12 mouse cellular contexts compared by ENCODE assay signal in genomic region chr11:101061049-101061448, GRCm38 (mm10). TPM values are rescaled to one million over a fixed set of nuclear protein-coding genes. Genes with fewer than 3 reads are reported as not detected.
A peak's percentile ranks its signal among the peaks of the same experiment; 100 is the strongest.
DNase-seq lines count a peak whose midpoint lies in the region; ATAC-seq lines count a peak whose summit lies in the region.
"Had no signal": no experiment of that assay in that cellular context is flagged by ENCODE, and none has a peak within 500 bp of the region (broad histone marks: within the 10 kb centered on the region; RNA-seq: fewer than 3 reads in every experiment).

No protein-coding gene starts in this region.

- H3K9me3 ChIP-seq in embryonic facial prominence, embryonic 13.5 days: no peaks in the 10 kb centered on the region
- H3K9me3 ChIP-seq in embryonic facial prominence, embryonic 10.5 days: no peaks in the 10 kb centered on the region
- H3K9me3 ChIP-seq in kidney, embryonic 14.5 days (ENCODE audit: control insufficient read depth, low read length): no peaks in the 10 kb centered on the region
- no peaks in the 10 kb centered on the region for H3K9me3 ChIP-seq in midbrain, embryonic 13.5 days
- no peaks in the 10 kb centered on the region for H3K9me3 ChIP-seq in midbrain, embryonic 14.5 days (ENCODE audit: control insufficient read depth, low read length)
- H3K9me3 ChIP-seq in neural tube, embryonic 15.5 days (replicated peaks): no peaks in the 10 kb centered on the region
- H3K9me3 ChIP-seq: forebrain, embryonic 12.5 days; hindbrain, embryonic 13.5 days had no signal

- H3K4me1 ChIP-seq in embryonic facial prominence, embryonic 13.5 days: peaks cover 49% of the 10 kb centered on the region
- H3K4me1 ChIP-seq in embryonic facial prominence, embryonic 10.5 days: peaks cover 43% of the 10 kb centered on the region
- H3K4me1 ChIP-seq in kidney, embryonic 14.5 days (ENCODE audit: control insufficient read depth, insufficient read depth, low read length): peaks cover 25% of the 10 kb centered on the region
- no peaks in the 10 kb centered on the region for H3K4me1 ChIP-seq in midbrain, embryonic 13.5 days (replicated peaks)
- H3K4me1 ChIP-seq in midbrain, embryonic 14.5 days (ENCODE audit: control insufficient read depth, insufficient read depth, low read length): no peaks in the 10 kb centered on the region
- 0 out of 2 replicates have a peak, but pooled peaks cover 14% of the 10 kb centered on the region for H3K4me1 ChIP-seq in neural tube, embryonic 15.5 days
- H3K4me1 ChIP-seq: forebrain, embryonic 12.5 days had no signal

- H3K9ac ChIP-seq in embryonic facial prominence, embryonic 13.5 days: no peak overlapping the region
- H3K9ac ChIP-seq in kidney, embryonic 14.5 days (ENCODE audit: low read depth, low read length): no peak overlapping the region
- no peak overlapping the region for H3K9ac ChIP-seq in midbrain, embryonic 13.5 days (replicated peaks)
- H3K9ac ChIP-seq in midbrain, embryonic 14.5 days (replicated peaks; ENCODE audit: low read length): no peak overlapping the region
- no peak overlapping the region for H3K9ac ChIP-seq in neural tube, embryonic 15.5 days (replicated peaks)
- H3K9ac ChIP-seq: forebrain, embryonic 12.5 days; hindbrain, embryonic 13.5 days had no signal

- peak overlapping the region; percentile 96 for H3K27ac ChIP-seq in embryonic facial prominence, embryonic 13.5 days
- H3K27ac ChIP-seq in embryonic facial prominence, embryonic 10.5 days (replicated peaks): no peak overlapping the region; the same call in 1 of the 2 replicates
- peak overlapping the region; percentile 24; the same call in 1 of the 2 replicates for H3K27ac ChIP-seq in kidney, embryonic 14.5 days (ENCODE audit: low read depth, low read length)
- 0 out of 2 replicates have a peak overlapping the region, but pooled peaks have one; percentile 30 for H3K27ac ChIP-seq in midbrain, embryonic 13.5 days
- no peak overlapping the region for H3K27ac ChIP-seq in midbrain, embryonic 14.5 days (replicated peaks; ENCODE audit: low read depth, low read length)
- H3K27ac ChIP-seq in neural tube, embryonic 15.5 days (replicated peaks): 0 out of 2 replicates have a peak overlapping the region, but pooled peaks have one; percentile 30
- H3K27ac ChIP-seq: forebrain, embryonic 12.5 days had no signal

- H3K36me3 ChIP-seq in embryonic facial prominence, embryonic 13.5 days: peaks cover 26% of the 10 kb centered on the region
- H3K36me3 ChIP-seq in embryonic facial prominence, embryonic 10.5 days (replicated peaks): peaks cover 65% of the 10 kb centered on the region
- H3K36me3 ChIP-seq in kidney, embryonic 14.5 days (ENCODE audit: control insufficient read depth, insufficient read depth, low read length): peaks cover 8% of the 10 kb centered on the region; the same call in 1 of the 2 replicates
- peaks cover 84% of the 10 kb centered on the region for H3K36me3 ChIP-seq in midbrain, embryonic 13.5 days
- H3K36me3 ChIP-seq in midbrain, embryonic 14.5 days (ENCODE audit: control insufficient read depth, insufficient read depth, low read length): peaks cover 70% of the 10 kb centered on the region
- H3K36me3 ChIP-seq in neural tube, embryonic 15.5 days: peaks cover 68% of the 10 kb centered on the region

- no peak overlapping the region for H3K4me3 ChIP-seq in embryonic facial prominence, embryonic 13.5 days
- H3K4me3 ChIP-seq in embryonic facial prominence, embryonic 10.5 days: no peak overlapping the region
- H3K4me3 ChIP-seq in kidney, embryonic 14.5 days (ENCODE audit: low read length): no peak overlapping the region
- no peak overlapping the region for H3K4me3 ChIP-seq in midbrain, embryonic 13.5 days (replicated peaks)
- no peak overlapping the region for H3K4me3 ChIP-seq in midbrain, embryonic 14.5 days (replicated peaks; ENCODE audit: low read depth, low read length)
- no peak overlapping the region for H3K4me3 ChIP-seq in neural tube, embryonic 15.5 days (replicated peaks)
- H3K4me3 ChIP-seq: forebrain, embryonic 12.5 days; hindbrain, embryonic 13.5 days had no signal

- no peak for ATAC-seq in embryonic facial prominence, embryonic 13.5 days (ENCODE audit: insufficient number of reproducible peaks, insufficient read depth, low FRiP score, low TSS enrichment, low read depth)
- ATAC-seq in kidney, embryonic 14.5 days (ENCODE audit: low FRiP score, low TSS enrichment): no peak
- no peak for ATAC-seq in midbrain, embryonic 13.5 days
- no peak for ATAC-seq in midbrain, embryonic 14.5 days (ENCODE audit: low FRiP score, low TSS enrichment)
- no peak for ATAC-seq in neural tube, embryonic 15.5 days (ENCODE audit: low FRiP score)

- no peak for DNase-seq in embryonic facial prominence, embryonic 10.5 days (ENCODE audit: low spot score)
- no peak for DNase-seq in kidney, postnatal 14 days
- DNase-seq in midbrain, embryonic 14.5 days: no peak
- DNase-seq in natural killer cell, adult 2 months (ENCODE audit: low spot score in 2 of 2): no peak
- DNase-seq: B cell, adult 2 months; cerebellum, adult 8-10 months had no signal

- WGBS in embryonic facial prominence, embryonic 13.5 days: 82% methylated on average over 5 of the region's 5 CpGs
- WGBS in embryonic facial prominence, embryonic 10.5 days: 84% methylated on average over 5 of the region's 5 CpGs
- WGBS in kidney, embryonic 14.5 days: 90% methylated on average over 5 of the region's 5 CpGs
- WGBS in midbrain, embryonic 13.5 days: 93% methylated on average over 5 of the region's 5 CpGs
- WGBS in midbrain, embryonic 14.5 days: 92% methylated on average over 5 of the region's 5 CpGs
- 87% methylated on average over 5 of the region's 5 CpGs for WGBS in neural tube, embryonic 15.5 days

- no peaks in the 10 kb centered on the region for H3K27me3 ChIP-seq in embryonic facial prominence, embryonic 13.5 days
- H3K27me3 ChIP-seq in embryonic facial prominence, embryonic 10.5 days (replicated peaks; ENCODE audit: low read depth, poor library complexity, severe bottlenecking): no peaks in the 10 kb centered on the region
- no peaks in the 10 kb centered on the region for H3K27me3 ChIP-seq in kidney, embryonic 14.5 days (ENCODE audit: control insufficient read depth, insufficient read depth, low read length)
- no peaks in the 10 kb centered on the region for H3K27me3 ChIP-seq in midbrain, embryonic 13.5 days
- H3K27me3 ChIP-seq in midbrain, embryonic 14.5 days (ENCODE audit: control insufficient read depth, insufficient read depth, low read length): no peaks in the 10 kb centered on the region
- no peaks in the 10 kb centered on the region for H3K27me3 ChIP-seq in neural tube, embryonic 15.5 days (replicated peaks)
- H3K27me3 ChIP-seq: hindbrain, embryonic 13.5 days had no signal

- no peak overlapping the region for H3K4me2 ChIP-seq in embryonic facial prominence, embryonic 13.5 days
- no peak overlapping the region for H3K4me2 ChIP-seq in kidney, embryonic 14.5 days (replicated peaks; ENCODE audit: low read depth, low read length)
- no peak overlapping the region for H3K4me2 ChIP-seq in midbrain, embryonic 13.5 days (replicated peaks)
- no peak overlapping the region for H3K4me2 ChIP-seq in midbrain, embryonic 14.5 days (ENCODE audit: low read length)
- no peak overlapping the region for H3K4me2 ChIP-seq in neural tube, embryonic 15.5 days
- H3K4me2 ChIP-seq: forebrain, embryonic 12.5 days; hindbrain, embryonic 13.5 days had no signal

RNA-seq across cellular contexts. Expression of gene Naglu, which starts 8.8 kb away (rescaled TPM):
- polyA plus RNA-seq in embryonic facial prominence, embryonic 13.5 days (2015; fragmentation: Nextera tagmentation; extraction: Ambion mirVana): 8.7 and 9.0 TPM in 2 replicates
- 7.4 and 8.9 TPM in 2 replicates for polyA plus RNA-seq in embryonic facial prominence, embryonic 10.5 days (2016; fragmentation: Nextera tagmentation; extraction: Ambion mirVana)
- polyA plus RNA-seq in kidney, embryonic 14.5 days (2014; fragmentation: Nextera tagmentation; extraction: Ambion mirVana): 7.0 and 11.5 TPM in 2 replicates
- 9.7 and 9.9 TPM in 2 replicates for polyA plus RNA-seq in midbrain, embryonic 13.5 days (2015; fragmentation: Nextera tagmentation; extraction: Ambion mirVana)
- polyA plus RNA-seq in midbrain, embryonic 14.5 days (2014; fragmentation: Nextera tagmentation; extraction: Ambion mirVana): 9.5 and 9.8 TPM in 2 replicates
- polyA plus RNA-seq in neural tube, embryonic 15.5 days (2015; fragmentation: Nextera tagmentation; extraction: Ambion mirVana): 11.7 and 12.4 TPM in 2 replicates

RNA-seq across cellular contexts. Expression of gene Hsd17b1, which starts 17.2 kb away (rescaled TPM):
- 0.15 TPM in 1 of 2 replicates, not detected in the other for polyA plus RNA-seq in embryonic facial prominence, embryonic 13.5 days (2015; fragmentation: Nextera tagmentation; extraction: Ambion mirVana)
- polyA plus RNA-seq in embryonic facial prominence, embryonic 10.5 days (2016; fragmentation: Nextera tagmentation; extraction: Ambion mirVana): 0.21 TPM in 1 of 2 replicates, not detected in the other
- polyA plus RNA-seq in kidney, embryonic 14.5 days (2014; fragmentation: Nextera tagmentation; extraction: Ambion mirVana): 0.16 TPM in 1 of 2 replicates, not detected in the other
- 0.24 TPM in 1 of 2 replicates, not detected in the other for polyA plus RNA-seq in midbrain, embryonic 13.5 days (2015; fragmentation: Nextera tagmentation; extraction: Ambion mirVana)
- polyA plus RNA-seq in midbrain, embryonic 14.5 days (2014; fragmentation: Nextera tagmentation; extraction: Ambion mirVana): 0.16 and 0.43 TPM in 2 replicates
- polyA plus RNA-seq in neural tube, embryonic 15.5 days (2015; fragmentation: Nextera tagmentation; extraction: Ambion mirVana): 0.22 and 0.29 TPM in 2 replicates

RNA-seq across cellular contexts. Expression of gene Coasy, which starts 21.3 kb away (rescaled TPM):
- 40.8 and 43.8 TPM in 2 replicates for polyA plus RNA-seq in embryonic facial prominence, embryonic 13.5 days (2015; fragmentation: Nextera tagmentation; extraction: Ambion mirVana)
- 48.7 and 51.1 TPM in 2 replicates for polyA plus RNA-seq in embryonic facial prominence, embryonic 10.5 days (2016; fragmentation: Nextera tagmentation; extraction: Ambion mirVana)
- 42.0 and 44.9 TPM in 2 replicates for polyA plus RNA-seq in kidney, embryonic 14.5 days (2014; fragmentation: Nextera tagmentation; extraction: Ambion mirVana)
- polyA plus RNA-seq in midbrain, embryonic 13.5 days (2015; fragmentation: Nextera tagmentation; extraction: Ambion mirVana): 47.1 and 52.8 TPM in 2 replicates
- polyA plus RNA-seq in midbrain, embryonic 14.5 days (2014; fragmentation: Nextera tagmentation; extraction: Ambion mirVana): 43.6 and 44.4 TPM in 2 replicates
- 37.5 and 39.6 TPM in 2 replicates for polyA plus RNA-seq in neural tube, embryonic 15.5 days (2015; fragmentation: Nextera tagmentation; extraction: Ambion mirVana)

RNA-seq across cellular contexts. Expression of gene Mlx, which starts 26.0 kb away (rescaled TPM):
- polyA plus RNA-seq in embryonic facial prominence, embryonic 13.5 days (2015; fragmentation: Nextera tagmentation; extraction: Ambion mirVana): 46.8 and 50.9 TPM in 2 replicates
- 40.6 and 41.0 TPM in 2 replicates for polyA plus RNA-seq in embryonic facial prominence, embryonic 10.5 days (2016; fragmentation: Nextera tagmentation; extraction: Ambion mirVana)
- polyA plus RNA-seq in kidney, embryonic 14.5 days (2014; fragmentation: Nextera tagmentation; extraction: Ambion mirVana): 39.7 and 48.7 TPM in 2 replicates
- 85.9 and 90.9 TPM in 2 replicates for polyA plus RNA-seq in midbrain, embryonic 13.5 days (2015; fragmentation: Nextera tagmentation; extraction: Ambion mirVana)
- 92.9 and 100 TPM in 2 replicates for polyA plus RNA-seq in midbrain, embryonic 14.5 days (2014; fragmentation: Nextera tagmentation; extraction: Ambion mirVana)
- 94.2 and 96.6 TPM in 2 replicates for polyA plus RNA-seq in neural tube, embryonic 15.5 days (2015; fragmentation: Nextera tagmentation; extraction: Ambion mirVana)

RNA-seq across cellular contexts. Expression of gene Psmc3ip, which starts 34.2 kb away (rescaled TPM):
- 43.5 and 46.1 TPM in 2 replicates for polyA plus RNA-seq in embryonic facial prominence, embryonic 13.5 days (2015; fragmentation: Nextera tagmentation; extraction: Ambion mirVana)
- polyA plus RNA-seq in embryonic facial prominence, embryonic 10.5 days (2016; fragmentation: Nextera tagmentation; extraction: Ambion mirVana): 69.5 and 72.3 TPM in 2 replicates
- polyA plus RNA-seq in kidney, embryonic 14.5 days (2014; fragmentation: Nextera tagmentation; extraction: Ambion mirVana): 52.0 and 61.8 TPM in 2 replicates
- 27.9 and 30.8 TPM in 2 replicates for polyA plus RNA-seq in midbrain, embryonic 13.5 days (2015; fragmentation: Nextera tagmentation; extraction: Ambion mirVana)
- polyA plus RNA-seq in midbrain, embryonic 14.5 days (2014; fragmentation: Nextera tagmentation; extraction: Ambion mirVana): 19.2 and 19.6 TPM in 2 replicates
- polyA plus RNA-seq in neural tube, embryonic 15.5 days (2015; fragmentation: Nextera tagmentation; extraction: Ambion mirVana): 17.7 and 22.4 TPM in 2 replicates

Comparison
In these comparisons a context has a peak if more than half of its experiments do, and no peak if none do; other contexts are left out.
1. H3K27ac ChIP-seq: peak in embryonic facial prominence, embryonic 13.5 days (single experiment), kidney, embryonic 14.5 days (single experiment), midbrain, embryonic 13.5 days (single experiment) and neural tube, embryonic 15.5 days (single experiment); none in embryonic facial prominence, embryonic 10.5 days (single experiment) and midbrain, embryonic 14.5 days (single experiment).